Comparison of ENCODE assay signal across 9 mouse cellular contexts in genomic region chr16:5195080-5195479, GRCm38 (mm10). TPM values are rescaled to one million over a fixed set of nuclear protein-coding genes. Genes with fewer than 3 reads are reported as not detected.
DNase-seq lines count a peak whose midpoint lies in the region; ATAC-seq and TF ChIP-seq lines count a peak whose summit lies in the region.
"Had no signal": no experiment of that assay in that cellular context is flagged by ENCODE, and none has a peak within 500 bp of the region (broad histone marks: within the 10 kb centered on the region; RNA-seq: fewer than 3 reads in every experiment).

No protein-coding gene starts in this region.

- intact Hi-C loops in left cerebral cortex, postnatal 4 days (cut with DNase I), result no loop called here

- TF ChIP-seq POLR2A in cerebellum, adult 2 months (IDR thresholded peaks at IDR 0.05; ENCODE audit: borderline replicate concordance, insufficient read depth, low read length), result no peak

- peak; percentile 52 to 67 for DNase-seq in left cerebral cortex, adult 18-20 months (ENCODE audit: low spot score in 2 of 2)
- DNase-seq in left cerebral cortex, adult 8-10 months (ENCODE audit: low spot score in 2 of 2), result no peak
- peak; percentile 82 for DNase-seq in NIH3T3 (ENCODE audit: low read depth)
- DNase-seq in cerebellum, adult 2 months, result peak; percentile 50 to 54
- DNase-seq in left cerebral cortex, postnatal 4 days, result peak; percentile 69
- peak; percentile 21 to 47 for DNase-seq in natural killer cell, adult 2 months (ENCODE audit: low spot score in 2 of 2)

- H3K9me3 ChIP-seq in heart, embryonic 16.5 days (replicated peaks; ENCODE audit: control insufficient read depth, low read length), result no peaks in the 10 kb centered on the region
- H3K9me3 ChIP-seq: heart, embryonic 15.5 days; stomach, embryonic 15.5 days had no signal

- TF ChIP-seq CTCF in cerebellum, adult 2 months (IDR thresholded peaks at IDR 0.05; ENCODE audit: borderline replicate concordance, insufficient read depth, low read depth, low read length), result peak; percentile 63

- H3K27ac ChIP-seq in cerebellum, adult 2 months (ENCODE audit: insufficient read depth, low read length), result no peak overlapping the region
- no peak overlapping the region for H3K27ac ChIP-seq in heart, embryonic 16.5 days (ENCODE audit: low read length)
- H3K27ac ChIP-seq: heart, embryonic 15.5 days; stomach, embryonic 15.5 days had no signal

- ATAC-seq in heart, embryonic 16.5 days (replicated peaks; ENCODE audit: extremely low read depth, insufficient read depth, low FRiP score), result peak; percentile 14; the same call in 1 of the 2 replicates

- H3K4me2 ChIP-seq in heart, embryonic 16.5 days (ENCODE audit: low read depth, low read length), result no peak overlapping the region
- H3K4me2 ChIP-seq: heart, embryonic 15.5 days; stomach, embryonic 15.5 days had no signal

- H3K4me1 ChIP-seq in cerebellum, adult 2 months (ENCODE audit: control insufficient read depth, insufficient read depth, low read length), result no peaks in the 10 kb centered on the region
- no peaks in the 10 kb centered on the region for H3K4me1 ChIP-seq in heart, embryonic 16.5 days (ENCODE audit: control insufficient read depth, insufficient read depth, low read length)
- H3K4me1 ChIP-seq: heart, embryonic 15.5 days; stomach, embryonic 15.5 days had no signal

- no peaks in the 10 kb centered on the region for H3K36me3 ChIP-seq in heart, embryonic 16.5 days (ENCODE audit: control insufficient read depth, insufficient read depth)

- no peaks in the 10 kb centered on the region for H3K27me3 ChIP-seq in cerebellum, adult 2 months (ENCODE audit: control insufficient read depth, insufficient read depth, low read length)
- no peaks in the 10 kb centered on the region for H3K27me3 ChIP-seq in heart, embryonic 16.5 days (ENCODE audit: control insufficient read depth, insufficient read depth, low read length)
- H3K27me3 ChIP-seq: heart, embryonic 15.5 days; stomach, embryonic 15.5 days had no signal

- no peak overlapping the region for H3K9ac ChIP-seq in heart, embryonic 16.5 days (ENCODE audit: low read length)
- H3K9ac ChIP-seq: heart, embryonic 15.5 days; stomach, embryonic 15.5 days had no signal

- no peak overlapping the region for H3K4me3 ChIP-seq in cerebellum, adult 2 months (replicated peaks; ENCODE audit: insufficient read depth, low read depth, low read length)
- H3K4me3 ChIP-seq in heart, embryonic 16.5 days (ENCODE audit: low read length), result no peak overlapping the region
- H3K4me3 ChIP-seq: heart, embryonic 15.5 days; stomach, embryonic 15.5 days had no signal

- WGBS in cerebellum, adult 2 months, result 35% methylated on average over 6 of the region's 6 CpGs
- WGBS in heart, embryonic 16.5 days, result 24% methylated on average over 6 of the region's 6 CpGs

RNA-seq across cellular contexts. Expression of gene Nagpa, which starts 8.7 kb away (rescaled TPM):
- 10 to 100 TPM; 13.2 to 14.6 TPM for total RNA-seq in left cerebral cortex, adult 18-20 months (2021)
- 10 to 100 TPM; 11.3 to 16.3 (median 15.5) TPM for total RNA-seq in left cerebral cortex, adult 8-10 months (2022)
- polyA plus RNA-seq in cerebellum, adult 2 months (2012; rRNA removed), result 21.1 and 21.3 TPM in 2 replicates
- polyA plus RNA-seq in heart, embryonic 16.5 days (2015; fragmentation: Nextera tagmentation; extraction: Ambion mirVana), result 17.7 and 18.1 TPM in 2 replicates
- 1 to 10 TPM; 6.8 to 7.5 TPM for total RNA-seq in left cerebral cortex, postnatal 4 days (2021)

RNA-seq across cellular contexts. Expression of gene AU021092, which starts 27.0 kb away (rescaled TPM):
- total RNA-seq in left cerebral cortex, adult 18-20 months (2021), result 1 to 10 TPM; 4.5 TPM
- 1 to 10 TPM; 4.1 to 5.7 (median 4.7) TPM for total RNA-seq in left cerebral cortex, adult 8-10 months (2022)
- polyA plus RNA-seq in cerebellum, adult 2 months (2012; rRNA removed), result 5.5 and 6.1 TPM in 2 replicates
- 7.2 and 12.9 TPM in 2 replicates for polyA plus RNA-seq in heart, embryonic 16.5 days (2015; fragmentation: Nextera tagmentation; extraction: Ambion mirVana)
- 10 to 100 TPM; 10.2 to 11.3 TPM for total RNA-seq in left cerebral cortex, postnatal 4 days (2021)

RNA-seq across cellular contexts. Expression of gene Alg1, which starts 38.3 kb away (rescaled TPM):
- 10 to 100 TPM; 25.6 to 26.8 TPM for total RNA-seq in left cerebral cortex, adult 18-20 months (2021)
- 10 to 100 TPM; 26.4 to 34.8 (median 30.6) TPM for total RNA-seq in left cerebral cortex, adult 8-10 months (2022)
- 65.3 and 70.6 TPM in 2 replicates for polyA plus RNA-seq in cerebellum, adult 2 months (2012; rRNA removed)
- polyA plus RNA-seq in heart, embryonic 16.5 days (2015; fragmentation: Nextera tagmentation; extraction: Ambion mirVana), result 29.0 and 30.3 TPM in 2 replicates
- 10 to 100 TPM; 29.9 to 30.8 TPM for total RNA-seq in left cerebral cortex, postnatal 4 days (2021)

RNA-seq across cellular contexts. Expression of gene Sec14l5, which starts 48.2 kb away (rescaled TPM):
- total RNA-seq in left cerebral cortex, adult 18-20 months (2021), result 1 to 10 TPM; 5.1 to 6.8 TPM
- total RNA-seq in left cerebral cortex, adult 8-10 months (2022), result 10 to 100 TPM in 1 of 4 experiments, 1 to 10 TPM in 3; 8.5 to 11.0 (median 8.9) TPM
- 19.6 and 25.4 TPM in 2 replicates for polyA plus RNA-seq in cerebellum, adult 2 months (2012; rRNA removed)
- polyA plus RNA-seq in heart, embryonic 16.5 days (2015; fragmentation: Nextera tagmentation; extraction: Ambion mirVana), result 0.08 and 0.14 TPM in 2 replicates
- under 1 TPM; 0.10 to 0.18 TPM for total RNA-seq in left cerebral cortex, postnatal 4 days (2021)

Comparison
In these comparisons a context has a peak if more than half of its experiments do, and no peak if none do; other contexts are left out.
1. DNase-seq: peak in left cerebral cortex, adult 18-20 months (2 of 2), NIH3T3 (single experiment), cerebellum, adult 2 months (2 of 2), left cerebral cortex, postnatal 4 days (single experiment) and natural killer cell, adult 2 months (2 of 2); none in left cerebral cortex, adult 8-10 months (0 of 2).